Mouse (Mus musculus) granulocyte monocyte progenitor cell, adult 5-6 weeks (primary cell): ENCODE results near the gene Theg. TPM values are rescaled to one million over a fixed set of nuclear protein-coding genes. Genes with fewer than 3 reads are reported as not detected.
A peak's percentile ranks its signal among the peaks of the same experiment; 100 is the strongest.

Source experiments
- ATAC-seq: replicated peaks from 2 replicates; pipeline ENCODE4 v1.8.0; 2016; ENCODE audit warnings: mild to moderate bottlenecking, moderate TSS enrichment, inconsistent platforms; ENCODE audit not compliant: poor library complexity, severe bottlenecking
- total RNA-seq, 2 experiments: library from RNA; stranded (forward) in 1 of 2; stranded (reverse) in 1 of 2; fragments of 200-712, 200-1000 nt in 1 of 2; fragments of >200 nt in 1 of 2; fragmentation: Nextera tagmentation in 1 of 2; gene quantifications; 2 replicates each; pipeline ENCODE4 v1.2.3; 2014 to 2017

The Theg gene
- total RNA-seq, 2 experiments from 2014 or later: not detected

- ATAC-seq: peak; percentile 84
Measured at GRCm38 (mm10) chr10:79594872-79595589, 7.9 kb upstream of the Theg start.

GRCm38 (mm10) chr10:79594111-79594510 lies 7.0 kb upstream of the Theg start:
- ATAC-seq: no peak

- ATAC-seq: peak; percentile 82
Measured at GRCm38 (mm10) chr10:79590702-79591101, 3.6 kb upstream of the Theg start.

- ATAC-seq: peak; percentile 32; the same call in 1 of the 2 replicates
Measured at GRCm38 (mm10) chr10:79587752-79588126, 608 bp upstream of the Theg start.

GRCm38 (mm10) chr10:79586243-79586642 lies 888 bp downstream of the Theg start:
- ATAC-seq: no peak

- ATAC-seq: no peak
Measured at GRCm38 (mm10) chr10:79585723-79586122, 1.4 kb downstream of the Theg start.

GRCm38 (mm10) chr10:79585136-79585535 lies 2.0 kb downstream of the Theg start:
- no peak for ATAC-seq

- 0 out of 2 replicates have a peak, but pooled peaks have one; percentile 10 for ATAC-seq
Measured at GRCm38 (mm10) chr10:79584426-79584825, 2.7 kb downstream of the Theg start.

GRCm38 (mm10) chr10:79584021-79584420 lies 3.1 kb downstream of the Theg start:
- no peak for ATAC-seq

- no peak for ATAC-seq
Measured at GRCm38 (mm10) chr10:79581501-79581900, 5.6 kb downstream of the Theg start.

- ATAC-seq: peak; percentile 77
Measured at GRCm38 (mm10) chr10:79580811-79581210, 6.3 kb downstream of the Theg start.

- no peak for ATAC-seq
Measured at GRCm38 (mm10) chr10:79580356-79580755, 6.8 kb downstream of the Theg start.

- no peak for ATAC-seq
Measured at GRCm38 (mm10) chr10:79579781-79580180, 7.3 kb downstream of the Theg start.

- no peak for ATAC-seq
Measured at GRCm38 (mm10) chr10:79578891-79579290, 8.2 kb downstream of the Theg start.

- ATAC-seq: no peak
Measured at GRCm38 (mm10) chr10:79578276-79578675, 8.9 kb downstream of the Theg start.

- ATAC-seq: no peak
Measured at GRCm38 (mm10) chr10:79577376-79577775, 9.8 kb downstream of the Theg start.

- ATAC-seq: no peak
Measured at GRCm38 (mm10) chr10:79575754-79576153, 11.4 kb downstream of the Theg start.

- ATAC-seq: no peak
Measured at GRCm38 (mm10) chr10:79574796-79575195, 12.3 kb downstream of the Theg start.

GRCm38 (mm10) chr10:79574350-79574749 lies 12.8 kb downstream of the Theg start:
- no peak for ATAC-seq

GRCm38 (mm10) chr10:79573611-79574010 lies 13.5 kb downstream of the Theg start:
- ATAC-seq: no peak

- ATAC-seq: no peak
Measured at GRCm38 (mm10) chr10:79571314-79571713, 15.8 kb downstream of the Theg start.

- ATAC-seq: no peak
Measured at GRCm38 (mm10) chr10:79569921-79570320, 17.2 kb downstream of the Theg start.
